Mouse (Mus musculus) bone marrow macrophage, adult 2 months (primary cell): ENCODE measurements around the gene Hapln4.

ENCODE experiments used
- CTCF ChIP-seq: IDR thresholded peaks from 2 replicates; pipeline ENCODE4 v1.5.1; 2012; ENCODE audit warnings: low read depth, mild to moderate bottlenecking, low read length, moderate library complexity
- POLR2A ChIP-seq: IDR thresholded peaks from 2 replicates; pipeline ENCODE4 v1.6.1; 2012; ENCODE audit warnings: mild to moderate bottlenecking, low read depth, low read length, borderline replicate concordance

- no peak for TF ChIP-seq POLR2A
- TF ChIP-seq CTCF: no peak
These were observed 51.7 kb downstream of the Hapln4 start for GRCm38 (mm10) chr8:70134931-70135330.
